Mouse (Mus musculus) adrenal gland, postnatal 14 days (tissue): ENCODE measurements at regions not wholly inside any gene's neighbourhood (a gene's known extent, or its start where the extent isn't known, plus 50 kb on each side); places are given as distances from the start of the nearest gene placed in this dataset.

ENCODE experiments used
- DNase-seq: peaks from one replicate; pipeline ENCODE4 v3.0.0; 2021; ENCODE audit warnings: mixed read lengths

DNA sequence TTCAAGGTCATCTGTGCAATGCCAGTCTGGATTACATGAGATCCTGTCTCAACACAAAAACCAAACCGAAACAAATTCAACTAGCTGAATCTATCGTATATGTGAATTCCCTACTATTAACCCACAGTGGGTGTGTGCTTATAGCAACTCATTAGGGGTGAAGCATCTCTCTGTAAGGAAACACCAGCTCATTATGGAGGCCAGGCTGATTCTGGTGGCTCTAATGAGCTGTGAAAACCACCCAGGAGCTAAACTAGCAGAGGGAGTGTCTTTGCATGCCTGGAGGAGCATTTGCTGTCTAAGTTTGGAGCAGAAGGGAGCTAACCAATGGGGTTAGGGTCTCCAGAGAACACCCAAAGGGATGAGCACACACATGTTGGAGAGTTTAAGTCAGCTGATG lies 54.1 kb upstream of the Adamts2 start:
- no peak for DNase-seq

DNA sequence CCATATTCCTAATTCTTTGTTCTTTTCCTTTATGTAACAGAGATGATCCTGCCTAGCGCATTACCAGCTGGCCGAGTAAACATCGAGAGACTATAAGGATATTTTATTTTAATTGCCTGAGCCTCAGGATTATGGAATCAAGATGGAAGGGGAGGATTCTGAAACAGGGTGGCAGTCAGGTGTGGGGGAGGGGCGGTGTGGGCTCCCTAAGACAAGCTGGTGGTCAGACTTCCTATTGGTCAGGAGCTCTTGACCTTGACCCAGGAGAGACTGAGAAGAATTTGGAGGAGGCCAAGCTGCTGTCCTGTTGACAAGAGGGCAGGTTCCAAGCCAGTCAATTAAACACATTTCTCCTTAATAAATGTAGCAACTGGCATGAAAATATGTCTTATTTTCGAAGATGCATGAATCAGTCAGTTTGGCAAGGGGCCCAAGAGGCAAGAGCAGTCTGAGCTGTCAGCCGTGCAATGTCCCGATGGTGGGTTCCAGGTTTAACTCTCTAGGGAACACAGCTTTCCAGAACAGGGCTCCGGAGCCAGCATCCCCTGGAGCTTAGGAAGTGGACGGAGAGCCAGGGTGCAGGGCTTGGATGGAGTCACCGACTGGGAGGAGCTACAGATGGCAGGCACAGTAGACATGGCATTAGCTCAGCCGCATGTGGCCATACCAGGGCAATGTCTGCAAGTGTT lies 55.3 kb upstream of the Adamts2 start:
- peak; percentile 71 for DNase-seq

DNA sequence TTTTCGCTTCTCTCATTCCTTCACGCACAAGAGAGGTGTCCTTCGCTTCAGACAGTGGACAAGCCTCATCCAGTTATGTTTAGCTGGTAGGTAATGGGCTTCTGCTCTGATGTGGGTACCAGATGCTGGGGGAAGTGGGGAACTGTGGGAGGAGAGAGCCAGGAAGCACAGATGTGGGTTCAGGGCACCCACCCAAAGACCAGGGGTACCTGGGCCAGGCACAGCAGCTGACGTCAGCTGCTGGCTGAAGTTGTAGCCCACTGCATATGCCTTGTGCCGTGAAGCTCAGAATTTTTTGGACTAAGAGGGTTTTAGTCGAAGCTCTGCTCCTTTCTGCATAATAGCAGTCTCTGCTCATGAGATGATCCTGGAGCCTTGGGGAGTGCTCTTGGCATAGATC lies 56.5 kb upstream of the Adamts2 start:
- no peak for DNase-seq

DNA sequence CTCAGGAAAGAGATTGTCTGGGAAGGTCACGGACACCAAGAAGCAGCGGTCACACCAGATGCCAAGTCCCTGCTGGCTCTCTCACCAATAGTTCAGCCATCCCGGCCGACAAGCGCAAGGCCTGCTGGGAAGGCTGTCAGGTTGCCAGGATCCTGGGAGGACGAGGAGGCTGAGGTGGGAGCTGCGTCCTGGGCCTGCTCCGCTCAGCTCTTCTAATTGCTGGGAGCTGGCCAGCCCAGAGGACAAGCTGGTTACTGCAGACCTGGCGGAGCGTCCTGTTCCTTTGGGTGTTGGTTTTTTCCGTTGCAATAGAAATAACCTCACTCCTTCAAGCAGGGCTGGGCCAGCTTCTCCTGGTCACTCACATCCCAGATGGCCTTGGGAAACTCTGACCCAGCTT lies 61.7 kb upstream of the Adamts2 start:
- peak; percentile 68 for DNase-seq

DNA sequence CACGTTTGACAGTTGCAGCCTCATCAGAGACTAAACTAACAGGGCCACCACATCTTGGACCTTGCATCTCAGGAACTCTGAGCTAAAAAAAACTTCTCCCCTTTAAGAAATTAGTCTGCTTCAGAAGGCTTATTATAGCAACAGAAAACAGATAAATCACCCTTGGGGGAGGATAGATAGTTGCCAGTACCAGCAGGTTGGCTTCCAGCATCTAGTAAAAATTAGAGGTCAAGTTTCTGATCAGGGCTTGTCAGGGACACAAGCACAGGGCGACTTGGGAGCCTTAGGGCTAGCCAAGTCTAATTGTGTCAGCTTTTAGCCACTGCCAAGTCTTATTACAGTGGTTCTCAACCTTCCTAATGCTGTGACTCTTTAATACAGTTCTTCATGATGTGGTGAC lies 67.6 kb upstream of the Adamts2 start:
- no peak for DNase-seq

DNA sequence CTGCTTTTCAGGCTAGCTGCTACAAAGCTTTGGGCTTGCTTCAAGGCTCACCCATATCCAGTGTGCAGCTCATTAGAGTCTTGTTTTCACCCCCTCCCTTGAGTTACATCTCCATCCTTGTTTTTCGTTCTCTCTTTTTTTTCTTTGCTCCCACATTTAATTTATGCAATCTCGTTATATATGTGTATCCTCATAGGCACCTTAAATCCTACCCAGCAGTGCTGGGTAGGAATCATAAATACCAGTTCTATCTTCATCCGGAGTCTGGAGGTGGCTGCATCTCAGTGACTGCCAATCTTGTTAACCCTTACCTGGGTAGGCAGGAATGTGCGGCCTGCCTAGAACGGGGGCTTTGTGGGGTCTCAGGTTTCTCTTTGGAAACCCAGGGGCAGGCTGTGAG lies 74.0 kb upstream of the Adamts2 start:
- DNase-seq, result no peak

DNA sequence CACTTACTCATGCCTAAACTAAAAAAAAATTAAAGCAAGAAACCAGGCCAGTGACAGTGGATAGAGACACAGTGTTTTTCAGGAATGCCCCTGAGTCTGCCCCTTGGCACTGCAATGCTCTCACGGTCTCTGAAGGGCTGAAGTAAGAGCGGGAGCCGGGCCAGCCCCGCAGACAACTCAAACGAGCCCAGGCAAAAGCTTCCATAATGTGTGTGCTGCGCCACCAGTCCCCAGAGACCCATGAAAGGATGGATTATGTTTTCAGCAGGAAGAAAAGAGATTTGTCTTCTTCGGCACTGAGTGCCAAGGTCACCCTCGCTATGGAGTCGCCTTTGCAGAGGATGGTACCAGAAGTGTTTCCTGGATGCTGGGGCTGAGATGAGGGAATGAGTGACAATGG lies 81.7 kb upstream of the Adamts2 start:
- no peak for DNase-seq

DNA sequence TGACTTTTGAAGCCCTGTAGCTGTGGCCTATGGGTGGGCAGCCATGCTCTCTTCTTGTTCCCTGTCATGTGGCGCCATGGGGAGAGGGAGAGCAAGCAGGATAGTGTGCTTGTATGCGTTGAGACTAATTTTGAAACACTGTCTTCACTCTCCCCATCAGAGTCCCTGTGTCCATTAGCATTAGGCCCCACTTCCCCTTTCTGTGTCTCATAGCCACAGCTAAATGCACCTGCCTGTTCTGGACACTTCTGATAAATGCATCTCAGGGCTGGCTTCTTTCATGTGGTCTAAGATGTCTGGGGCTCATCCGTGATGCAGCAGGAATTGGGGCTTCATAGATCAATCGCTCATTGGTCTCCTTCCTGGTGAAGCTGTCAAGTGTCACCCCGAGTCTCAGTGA lies 77.0 kb upstream of the Rufy1 start:
- no peak for DNase-seq

DNA sequence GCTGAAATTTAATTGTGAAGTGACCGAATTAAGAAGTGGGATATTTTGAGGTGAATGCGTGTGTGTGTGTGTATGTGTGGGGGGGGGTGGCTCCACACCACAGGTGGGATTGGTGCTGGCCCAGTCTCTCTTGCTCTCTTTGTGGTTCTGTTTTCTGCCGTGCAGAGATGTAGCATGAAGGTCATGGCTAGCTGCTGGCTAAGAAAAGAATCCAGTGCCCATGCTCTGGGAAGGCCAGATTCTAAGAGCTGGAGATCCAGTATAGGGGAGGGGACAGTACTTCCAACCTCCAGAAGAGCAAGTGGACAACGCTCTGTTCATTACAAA lies 76.5 kb upstream of the Rufy1 start:
- DNase-seq, result no peak

DNA sequence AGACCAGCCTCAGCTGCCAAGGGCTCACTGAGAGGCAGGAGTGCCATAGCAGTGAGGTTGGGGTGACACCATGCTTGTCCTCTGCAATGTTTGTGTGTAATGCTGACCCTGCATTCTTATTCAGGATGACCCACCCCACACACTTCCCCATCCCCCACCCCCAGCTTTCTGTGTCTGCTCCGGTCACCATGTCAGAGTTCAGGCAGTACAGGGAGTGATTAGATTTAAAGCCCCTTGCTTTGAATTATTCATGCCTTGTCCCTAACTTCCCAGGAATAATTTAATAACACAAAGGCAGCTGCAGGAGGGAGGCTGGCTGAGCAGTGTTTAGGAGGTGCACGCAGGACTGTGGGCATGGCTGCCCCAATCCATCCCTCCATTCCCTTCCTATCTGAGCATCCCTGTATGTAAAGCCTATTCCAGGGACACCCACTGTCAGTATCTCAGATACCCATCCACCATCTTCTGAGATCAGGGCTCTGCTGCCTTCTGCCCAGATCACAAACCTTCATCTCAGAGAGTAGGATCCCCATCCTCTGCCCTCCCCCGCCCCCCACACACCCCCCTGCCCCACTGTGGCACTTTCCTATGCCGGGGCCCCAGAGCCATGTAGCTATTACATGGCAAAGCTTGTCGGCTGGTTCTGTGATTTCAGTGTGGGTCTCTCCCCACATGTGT lies 76.0 kb upstream of the Rufy1 start:
- no peak for DNase-seq

DNA sequence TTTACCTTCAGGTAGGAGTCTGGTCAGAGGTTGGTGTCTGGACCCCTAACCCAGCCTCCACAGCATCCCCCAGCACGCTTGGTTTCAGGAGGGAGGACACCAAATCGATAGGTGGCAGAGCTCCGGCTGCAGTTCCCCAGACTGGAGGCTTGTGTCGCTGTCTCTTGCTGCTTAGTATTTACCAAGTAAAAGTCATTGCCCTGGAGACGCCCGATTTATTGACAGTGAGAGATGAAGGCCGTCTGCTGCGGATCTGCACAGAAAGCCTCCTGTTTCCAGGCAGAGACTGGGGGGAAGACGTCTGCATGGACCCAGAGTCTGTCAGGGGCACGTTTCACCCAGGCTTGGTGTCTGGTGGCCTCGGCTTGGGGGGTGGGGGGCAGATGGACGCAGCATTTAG lies 70.4 kb upstream of the Rufy1 start:
- DNase-seq, result peak; percentile 56

DNA sequence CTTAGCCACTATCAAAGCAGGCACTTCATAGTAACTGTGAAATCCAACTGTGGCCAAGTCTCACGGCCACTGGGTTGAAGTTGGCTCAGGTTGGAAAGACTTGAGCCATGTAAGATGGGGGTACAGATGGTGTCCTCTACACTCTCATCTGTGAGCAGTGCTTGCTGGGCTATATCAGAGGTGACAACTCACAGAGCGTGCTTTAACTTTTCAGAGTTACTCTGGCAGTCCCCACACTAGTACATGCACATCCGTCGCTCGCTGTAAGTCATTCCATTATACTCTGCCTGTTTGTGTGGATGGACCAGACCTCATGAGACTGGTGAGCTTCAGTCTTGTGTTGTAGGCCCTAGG lies 62.2 kb upstream of the Rufy1 start:
- no peak for DNase-seq

DNA sequence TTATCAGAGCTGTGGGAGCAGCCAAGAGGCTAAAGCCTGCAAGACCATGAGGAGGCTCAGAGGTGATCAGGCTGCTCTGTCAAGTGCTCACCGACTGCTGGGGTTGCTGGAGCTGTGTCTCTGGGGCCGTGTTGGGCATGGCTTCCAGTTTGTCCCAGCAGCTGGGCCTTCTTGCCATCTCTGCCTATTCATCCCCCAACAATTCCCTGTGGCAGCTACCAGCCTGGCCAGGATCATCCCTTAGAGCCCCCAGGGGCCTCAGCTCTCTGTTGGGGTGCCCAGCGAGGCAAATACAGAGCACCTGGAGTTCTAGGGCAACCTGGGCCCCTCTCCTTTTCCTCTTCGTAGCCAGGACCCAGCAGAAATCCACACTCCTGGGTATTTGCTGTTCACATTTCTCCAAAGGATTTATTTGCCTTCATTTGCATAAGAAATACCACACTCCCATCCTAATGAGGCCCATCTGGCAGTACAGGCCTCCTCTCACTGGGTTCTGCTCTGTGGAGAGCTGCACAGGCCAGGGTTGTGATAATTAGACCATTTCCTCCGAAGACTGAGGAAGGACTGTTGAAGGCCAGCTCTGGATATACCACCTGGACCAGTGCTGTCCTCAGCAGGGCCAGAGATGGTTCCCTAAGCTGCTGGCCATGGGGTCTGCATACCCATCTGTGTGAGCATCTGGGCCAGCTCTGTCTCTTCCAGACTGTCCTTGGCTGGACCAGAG lies 61.6 kb upstream of the Rufy1 start:
- DNase-seq, result no peak

DNA sequence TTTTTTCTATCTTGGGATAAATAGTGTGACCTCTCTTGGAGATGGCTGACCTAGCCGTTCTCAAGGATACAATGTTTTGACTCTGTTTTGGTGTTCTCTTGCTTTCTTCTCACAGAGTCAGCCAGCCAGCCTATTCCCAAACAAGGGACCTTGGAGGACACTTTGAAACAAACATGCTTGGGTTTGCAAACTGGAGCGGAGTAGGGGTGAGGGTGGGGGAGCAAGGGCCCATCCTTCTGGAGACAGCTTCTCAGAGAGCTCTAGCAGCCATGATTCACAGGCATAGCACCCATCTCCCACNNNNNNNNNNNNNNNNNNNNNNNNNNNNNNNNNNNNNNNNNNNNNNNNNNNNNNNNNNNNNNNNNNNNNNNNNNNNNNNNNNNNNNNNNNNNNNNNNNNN lies 52.9 kb upstream of the Rufy1 start:
- no peak for DNase-seq

DNA sequence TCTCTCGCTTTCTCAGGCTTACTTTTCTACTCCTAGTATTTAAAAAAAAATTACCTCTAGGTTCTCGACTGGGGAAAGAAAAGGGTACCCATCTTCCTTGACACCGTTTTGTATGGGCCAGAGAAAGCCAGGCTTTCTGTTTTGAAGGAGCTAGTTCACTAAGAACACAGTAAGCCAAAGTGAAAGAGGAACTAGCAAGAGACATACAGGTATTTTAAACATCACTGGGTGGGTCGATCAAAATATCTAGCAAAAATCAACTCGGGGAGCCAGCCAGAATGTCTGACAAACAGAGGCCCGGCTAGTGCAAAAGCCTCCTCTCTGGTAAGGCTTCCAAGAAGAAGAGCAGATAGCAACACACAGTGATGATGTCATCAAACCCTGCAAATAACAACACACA lies 52.2 kb upstream of the Rufy1 start:
- no peak for DNase-seq

DNA sequence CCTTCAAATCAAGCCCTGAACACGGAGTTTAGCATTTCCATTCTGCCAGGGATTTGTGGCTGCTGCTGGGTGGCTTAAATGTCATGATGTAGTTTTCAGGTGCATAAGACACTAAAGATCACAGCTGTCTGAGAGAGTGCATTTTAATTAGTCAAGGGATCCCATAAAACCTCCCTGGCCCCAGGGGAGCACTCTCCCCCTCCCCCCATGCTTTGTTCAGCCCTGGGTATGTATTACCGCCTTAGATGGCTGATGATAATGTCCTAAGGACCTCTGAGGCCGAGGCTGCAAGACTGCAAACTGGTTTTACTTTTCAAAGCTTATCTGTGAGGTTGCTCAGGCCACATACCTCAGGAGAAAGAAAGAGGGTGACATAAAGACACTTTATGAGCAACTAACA lies 51.7 kb upstream of the Rufy1 start:
- no peak for DNase-seq
